Mouse (Mus musculus): Measurements from ENCODE around the gene Pip4k2a.

GRCm38 (mm10) chr2:18962502-18962901 lies 35.4 kb downstream of the Pip4k2a start:
- no peak for TF ChIP-seq POLR2A (IDR thresholded peaks at IDR 0.05; ENCODE audit: insufficient read length, low read depth)
- TF ChIP-seq POLR2AphosphoS2 (IDR thresholded peaks at IDR 0.05; ENCODE audit: insufficient read length, low read depth): no peak
- no peak for TF ChIP-seq MAX (IDR thresholded peaks at IDR 0.05; ENCODE audit: low read depth)
- no peak for TF ChIP-seq E2F4 (IDR thresholded peaks at IDR 0.05; ENCODE audit: insufficient read depth)
- no peak for TF ChIP-seq TCF12 (IDR thresholded peaks at IDR 0.05; ENCODE audit: insufficient read depth, poor library complexity, severe bottlenecking)
- TF ChIP-seq CEBPB (IDR thresholded peaks at IDR 0.05; ENCODE audit: insufficient read depth, poor library complexity, severe bottlenecking): no peak

All from myocyte (in vitro differentiated cells).